Mouse (Mus musculus): ENCODE results near the gene Ttc9b.

GRCm38 (mm10) chr7:27673064-27673574 is 19.4 kb downstream of the Ttc9b start:
- TF ChIP-seq EP300 (IDR thresholded peaks at IDR 0.05; ENCODE audit: insufficient read depth, low read depth, low read length) (no peak), POLR2A (IDR thresholded peaks at IDR 0.05; ENCODE audit: insufficient read depth, low read length) (no peak)
